ENCODE assay signal across 1 mouse cellular context in the genomic region with DNA sequence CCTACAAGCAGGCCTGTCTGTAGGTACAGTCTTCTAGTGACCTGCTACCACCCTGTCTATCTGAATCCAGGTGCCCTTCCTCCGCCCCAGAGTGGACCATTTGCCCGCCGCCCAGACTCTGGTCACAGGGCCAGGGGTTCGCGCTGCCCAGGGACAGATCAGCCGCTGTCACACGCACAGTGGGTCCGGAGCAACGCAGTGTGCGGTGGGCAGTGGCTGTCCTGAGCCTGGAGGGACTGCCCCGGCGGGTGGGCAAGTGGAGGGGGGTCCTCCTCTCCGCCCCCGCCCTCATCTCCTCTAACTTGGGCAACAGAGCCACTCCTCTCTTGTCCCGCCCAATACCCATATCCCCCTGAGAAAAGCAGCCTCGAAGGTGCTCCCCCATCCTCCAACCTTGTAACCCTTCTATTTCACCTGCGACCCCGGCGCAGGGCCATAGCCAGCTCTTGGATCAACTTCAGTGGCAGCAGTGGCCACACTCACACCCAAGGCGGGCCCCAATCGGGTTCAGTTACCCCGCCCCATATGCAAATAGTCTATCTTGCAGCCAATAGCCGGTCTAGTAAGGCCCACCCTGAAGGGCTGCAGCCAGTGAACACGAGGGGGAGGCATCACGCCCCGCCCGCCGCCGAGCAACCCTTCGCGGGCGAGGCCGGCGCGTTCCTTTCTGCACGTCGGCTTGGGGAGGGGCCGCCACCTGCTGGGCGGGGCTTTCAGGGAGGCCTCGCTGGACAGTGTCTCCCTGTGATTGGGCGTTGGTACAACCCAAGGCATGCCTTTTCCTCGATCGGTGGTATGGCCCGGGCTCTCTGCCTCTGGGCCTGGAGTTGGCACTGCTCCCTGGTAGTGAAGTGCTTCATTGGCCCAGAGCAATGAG.
A peak's percentile ranks its signal among the peaks of the same experiment; 100 is the strongest.
TF ChIP-seq lines count a peak whose summit lies in the region.

No protein-coding gene starts in this region.

TF ChIP-seq in C2C12, 6 proteins besides CTCF, POLR2A, EP300 and RAD21:
- no peak for TF ChIP-seq MYOG (IDR thresholded peaks at IDR 0.05; ENCODE audit: control insufficient read depth, extremely low read depth, insufficient read length)
- no peak for TF ChIP-seq USF1 (IDR thresholded peaks at IDR 0.05; ENCODE audit: low read depth)
- peak; percentile 41 for TF ChIP-seq MYOD1 (IDR thresholded peaks at IDR 0.05; ENCODE audit: control insufficient read depth, insufficient read length, low read depth)
- no peak for TF ChIP-seq CEBPB (IDR thresholded peaks at IDR 0.05; ENCODE audit: low read depth)
- no peak for TF ChIP-seq FOSL1 (IDR thresholded peaks at IDR 0.05; ENCODE audit: insufficient read depth, low read length, poor library complexity, severe bottlenecking)
- peak; percentile 35 for TF ChIP-seq MAX (IDR thresholded peaks at IDR 0.05)
TF ChIP-seq in C2C12: peak in this region for 2.
